Mouse (Mus musculus): ENCODE measurements at regions not wholly inside any gene's neighbourhood (a gene's known extent, or its start where the extent isn't known, plus 50 kb on each side); places are given as distances from the start of the nearest gene placed in this dataset.

DNA sequence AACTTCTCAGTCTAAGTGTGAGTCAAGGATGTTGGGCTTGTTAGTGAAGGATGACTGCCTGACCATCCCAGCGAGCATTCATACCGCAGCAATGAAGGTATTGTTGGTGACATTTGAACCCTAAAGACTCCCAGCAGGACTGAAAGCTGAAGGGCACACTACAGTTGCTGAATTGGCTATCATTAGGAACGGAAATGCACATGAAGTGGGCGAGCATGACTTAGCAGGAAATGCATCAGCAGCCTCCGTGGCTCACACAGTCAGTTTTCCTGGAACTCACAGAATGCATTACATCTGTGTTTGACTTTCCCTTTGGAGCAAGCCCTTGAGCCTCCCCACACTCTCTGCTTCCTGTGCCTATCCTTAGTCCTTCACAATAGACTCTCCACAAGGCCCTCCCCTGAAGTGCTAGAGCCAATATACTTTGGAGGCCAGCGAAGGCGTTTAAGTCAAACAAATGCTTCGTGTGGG is 63.9 kb downstream of the Tmco5 start:
- Histone ChIP-seq H3K9ac (replicated peaks) (no peak overlapping the region), H3K4me3 (ENCODE audit: low read depth, low read length) (no peak overlapping the region), H3K36me3 (replicated peaks; ENCODE audit: insufficient read depth, low read length) (no peaks in the 10 kb centered on the region), H3K27me3 (ENCODE audit: insufficient read depth, low read length) (no peaks in the 10 kb centered on the region), H3K9me3 (ENCODE audit: low read length) (no peaks in the 10 kb centered on the region), H3K4me2 (ENCODE audit: low read depth, low read length) (no peak overlapping the region), H3K27ac (ENCODE audit: low read depth) (peak overlapping the region; percentile 29; the same call in 1 of the 2 replicates), H3K4me1 (ENCODE audit: insufficient read depth) (no peaks in the 10 kb centered on the region)
- peak; percentile 64 for TF ChIP-seq EP300 (IDR thresholded peaks at IDR 0.05; ENCODE audit: low read depth)
- no peak for TF ChIP-seq CTCF (IDR thresholded peaks at IDR 0.05; ENCODE audit: low read depth)
- 31% methylated on average over 8 of the region's 8 CpGs for WGBS (ENCODE audit: insufficient replicate concordance)
- ATAC-seq (peak; percentile 70), DNase-seq (peak; percentile 18)

DNA sequence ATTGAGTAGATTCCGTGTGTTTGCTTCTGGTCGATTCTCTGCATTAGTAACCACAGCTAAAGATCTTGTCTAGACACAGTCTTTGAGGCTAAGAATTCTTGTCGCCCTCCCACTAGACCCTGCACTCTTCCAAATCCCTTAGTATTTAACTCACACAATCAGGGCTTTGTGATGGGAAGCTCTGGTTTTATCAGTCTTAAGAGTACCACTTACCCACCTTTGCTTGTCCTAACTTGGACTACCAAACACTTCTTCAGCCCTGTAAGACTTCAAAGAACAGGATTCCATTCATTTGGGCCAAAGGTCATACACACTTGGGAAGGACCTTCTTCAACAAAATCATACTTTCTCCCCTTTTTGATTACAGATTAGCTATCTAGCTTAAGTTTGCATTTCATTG is 70.0 kb downstream of the Tmco5 start:
- Histone ChIP-seq H3K27me3 (ENCODE audit: insufficient read depth, low read length) (no peaks in the 10 kb centered on the region), H3K27ac (ENCODE audit: low read depth) (no peak overlapping the region), H3K4me2 (ENCODE audit: low read depth, low read length) (no peak overlapping the region), H3K9ac (replicated peaks) (no peak overlapping the region), H3K36me3 (replicated peaks; ENCODE audit: insufficient read depth, low read length) (no peaks in the 10 kb centered on the region), H3K4me1 (ENCODE audit: insufficient read depth) (no peaks in the 10 kb centered on the region), H3K9me3 (ENCODE audit: low read length) (peaks cover 4% of the 10 kb centered on the region), H3K4me3 (ENCODE audit: low read depth, low read length) (no peak overlapping the region)
- TF ChIP-seq EP300 (IDR thresholded peaks at IDR 0.05; ENCODE audit: low read depth) (no peak), CTCF (IDR thresholded peaks at IDR 0.05; ENCODE audit: low read depth) (no peak)
- DNase-seq (no peak), ATAC-seq (no peak)
- 67% methylated on average over 3 of the region's 3 CpGs for WGBS (ENCODE audit: insufficient replicate concordance)

DNA sequence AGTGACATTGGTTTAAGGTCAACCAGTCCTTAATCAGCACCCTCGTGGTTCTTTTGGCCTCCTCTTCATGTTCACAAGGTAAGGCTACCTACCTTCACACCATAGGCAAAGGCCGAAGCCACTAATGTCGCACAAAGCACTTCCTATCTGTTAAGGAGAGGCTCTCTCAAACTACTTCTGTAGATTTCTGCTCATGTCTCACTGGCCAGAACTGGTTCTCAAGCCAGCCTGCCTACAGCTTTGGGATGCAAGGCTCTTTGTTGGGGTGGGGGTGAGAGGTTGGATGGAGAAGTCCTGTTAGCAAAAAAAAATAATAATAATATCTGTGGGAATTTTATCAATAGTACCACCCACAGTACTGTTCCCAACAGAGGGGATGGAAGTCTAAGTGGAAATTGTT is 71.2 kb downstream of the Tmco5 start:
- Histone ChIP-seq H3K36me3 (replicated peaks; ENCODE audit: insufficient read depth, low read length) (no peaks in the 10 kb centered on the region), H3K9me3 (ENCODE audit: low read length) (peaks cover 4% of the 10 kb centered on the region), H3K4me3 (ENCODE audit: low read depth, low read length) (no peak overlapping the region), H3K27ac (ENCODE audit: low read depth) (no peak overlapping the region), H3K27me3 (ENCODE audit: insufficient read depth, low read length) (no peaks in the 10 kb centered on the region), H3K9ac (replicated peaks) (no peak overlapping the region), H3K4me1 (ENCODE audit: insufficient read depth) (no peaks in the 10 kb centered on the region), H3K4me2 (ENCODE audit: low read depth, low read length) (no peak overlapping the region)
- DNase-seq (no peak), ATAC-seq (no peak)
- TF ChIP-seq CTCF (IDR thresholded peaks at IDR 0.05; ENCODE audit: low read depth) (no peak), EP300 (IDR thresholded peaks at IDR 0.05; ENCODE audit: low read depth) (no peak)
- 60% methylated on average over 3 of the region's 3 CpGs for WGBS (ENCODE audit: insufficient replicate concordance)

DNA sequence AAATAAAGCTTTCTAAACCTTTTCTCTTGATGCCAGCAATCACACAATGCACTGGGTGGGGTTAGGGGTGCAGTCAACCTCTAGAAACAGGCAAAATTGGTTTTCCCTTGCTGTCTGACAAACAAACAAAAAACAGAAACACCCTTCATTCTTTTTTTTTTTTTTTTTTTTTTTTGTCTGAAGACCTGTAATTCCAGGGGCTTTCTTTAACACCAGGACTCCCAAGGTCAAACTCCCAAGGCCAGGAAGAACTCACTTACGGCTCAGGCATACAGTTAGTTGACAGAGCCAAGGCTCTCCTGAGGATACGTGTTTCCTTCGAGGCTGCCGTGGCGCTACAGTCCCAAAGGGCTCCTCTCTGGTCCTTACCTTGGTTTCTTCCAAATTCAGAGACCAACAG is 71.7 kb downstream of the Tmco5 start:
- Histone ChIP-seq H3K4me2 (ENCODE audit: low read depth, low read length) (no peak overlapping the region), H3K4me1 (ENCODE audit: insufficient read depth) (no peaks in the 10 kb centered on the region), H3K9ac (replicated peaks) (no peak overlapping the region), H3K27ac (ENCODE audit: low read depth) (no peak overlapping the region), H3K36me3 (replicated peaks; ENCODE audit: insufficient read depth, low read length) (no peaks in the 10 kb centered on the region), H3K4me3 (ENCODE audit: low read depth, low read length) (no peak overlapping the region), H3K27me3 (ENCODE audit: insufficient read depth, low read length) (no peaks in the 10 kb centered on the region), H3K9me3 (ENCODE audit: low read length) (peaks cover 4% of the 10 kb centered on the region)
- ATAC-seq (no peak), DNase-seq (no peak)
- TF ChIP-seq CTCF (IDR thresholded peaks at IDR 0.05; ENCODE audit: low read depth) (no peak), EP300 (IDR thresholded peaks at IDR 0.05; ENCODE audit: low read depth) (no peak)
- WGBS (ENCODE audit: insufficient replicate concordance): 84% methylated on average over 5 of the region's 5 CpGs

DNA sequence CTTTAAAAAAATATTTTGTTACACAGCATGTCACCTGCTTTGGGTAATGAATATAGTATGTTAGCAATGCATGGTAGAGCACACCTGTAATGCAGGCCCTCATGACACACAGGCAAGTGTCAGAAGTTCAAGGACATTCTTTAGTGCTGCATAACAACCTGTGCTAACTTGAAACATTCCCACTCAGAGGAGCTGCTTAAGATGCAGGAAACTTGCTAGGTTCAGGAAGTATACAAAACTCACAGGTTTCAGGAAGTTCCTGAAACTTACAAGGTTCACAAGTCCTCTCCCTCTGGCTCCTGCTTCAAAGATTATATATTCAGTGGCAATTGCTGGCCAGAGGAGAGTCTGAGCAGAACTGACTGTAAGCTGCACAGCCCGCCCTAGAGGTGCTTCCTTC is 73.0 kb downstream of the Tmco5 start:
- Histone ChIP-seq H3K36me3 (replicated peaks; ENCODE audit: insufficient read depth, low read length) (no peaks in the 10 kb centered on the region), H3K27ac (ENCODE audit: low read depth) (no peak overlapping the region), H3K9me3 (ENCODE audit: low read length) (peaks cover 4% of the 10 kb centered on the region), H3K27me3 (ENCODE audit: insufficient read depth, low read length) (no peaks in the 10 kb centered on the region), H3K4me3 (ENCODE audit: low read depth, low read length) (no peak overlapping the region), H3K4me2 (ENCODE audit: low read depth, low read length) (no peak overlapping the region), H3K4me1 (ENCODE audit: insufficient read depth) (no peaks in the 10 kb centered on the region), H3K9ac (replicated peaks) (no peak overlapping the region)
- 67% methylated on average over 1 of the region's 1 CpGs for WGBS (ENCODE audit: insufficient replicate concordance)
- ATAC-seq: no peak
- TF ChIP-seq EP300 (IDR thresholded peaks at IDR 0.05; ENCODE audit: low read depth) (no peak), CTCF (IDR thresholded peaks at IDR 0.05; ENCODE audit: low read depth) (no peak)
- no peak for DNase-seq

DNA sequence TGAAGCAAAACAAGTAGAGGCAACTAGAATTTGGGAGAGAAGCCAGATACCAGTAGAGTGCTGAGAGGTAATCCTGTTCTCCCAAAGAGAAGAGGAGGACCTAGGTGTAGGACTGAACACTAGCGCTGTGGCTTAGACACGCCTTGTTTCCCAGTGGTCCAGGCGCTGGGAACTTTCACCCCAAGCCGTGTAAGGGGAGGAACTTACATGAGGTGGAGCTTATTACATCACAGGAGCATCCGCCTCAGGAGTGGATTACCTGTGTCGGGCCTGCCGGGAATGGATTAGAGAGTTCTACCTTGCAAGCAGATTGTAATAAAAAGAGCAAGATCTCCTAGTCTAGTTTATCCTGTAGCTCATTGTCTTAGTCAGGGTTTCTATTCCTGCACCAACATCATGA is 75.8 kb downstream of the Tmco5 start:
- Histone ChIP-seq H3K27me3 (ENCODE audit: insufficient read depth, low read length) (no peaks in the 10 kb centered on the region), H3K4me3 (ENCODE audit: low read depth, low read length) (no peak overlapping the region), H3K9me3 (ENCODE audit: low read length) (peaks cover 4% of the 10 kb centered on the region), H3K4me1 (ENCODE audit: insufficient read depth) (no peaks in the 10 kb centered on the region), H3K4me2 (ENCODE audit: low read depth, low read length) (no peak overlapping the region), H3K9ac (replicated peaks) (no peak overlapping the region), H3K27ac (ENCODE audit: low read depth) (no peak overlapping the region), H3K36me3 (replicated peaks; ENCODE audit: insufficient read depth, low read length) (no peaks in the 10 kb centered on the region)
- TF ChIP-seq CTCF (IDR thresholded peaks at IDR 0.05; ENCODE audit: low read depth) (no peak), EP300 (IDR thresholded peaks at IDR 0.05; ENCODE audit: low read depth) (no peak)
- no peak for DNase-seq
- no peak for ATAC-seq
- 82% methylated on average over 7 of the region's 7 CpGs for WGBS (ENCODE audit: insufficient replicate concordance)

DNA sequence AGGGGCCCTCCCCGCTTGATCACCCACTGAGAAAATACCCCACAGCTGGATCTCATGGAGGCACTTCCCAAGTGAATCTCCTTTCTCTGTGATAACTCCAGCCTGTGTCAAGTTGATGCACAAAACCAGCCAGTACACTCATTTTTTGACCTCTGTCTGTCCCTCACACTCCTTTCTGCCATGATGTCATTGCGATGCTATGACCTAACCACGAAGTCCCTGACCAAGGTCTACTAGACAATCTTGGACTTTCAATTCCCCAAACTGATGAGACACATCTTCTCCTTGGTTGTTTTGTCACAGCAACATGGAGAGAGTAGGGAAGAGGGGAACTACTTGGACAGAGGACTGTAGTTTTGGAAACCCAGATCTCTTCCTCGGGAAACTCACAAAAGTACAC is 76.4 kb downstream of the Tmco5 start:
- Histone ChIP-seq H3K36me3 (replicated peaks; ENCODE audit: insufficient read depth, low read length) (no peaks in the 10 kb centered on the region), H3K4me2 (ENCODE audit: low read depth, low read length) (no peak overlapping the region), H3K9me3 (ENCODE audit: low read length) (peaks cover 4% of the 10 kb centered on the region), H3K4me3 (ENCODE audit: low read depth, low read length) (no peak overlapping the region), H3K9ac (replicated peaks) (no peak overlapping the region), H3K27ac (ENCODE audit: low read depth) (no peak overlapping the region), H3K27me3 (ENCODE audit: insufficient read depth, low read length) (no peaks in the 10 kb centered on the region), H3K4me1 (ENCODE audit: insufficient read depth) (no peaks in the 10 kb centered on the region)
- DNase-seq (no peak), ATAC-seq (no peak)
- TF ChIP-seq CTCF (IDR thresholded peaks at IDR 0.05; ENCODE audit: low read depth) (no peak), EP300 (IDR thresholded peaks at IDR 0.05; ENCODE audit: low read depth) (no peak)
- WGBS (ENCODE audit: insufficient replicate concordance): 77% methylated on average over 4 of the region's 4 CpGs
